Mouse (Mus musculus): ENCODE results near the gene Crebl2. TPM values are rescaled to one million over a fixed set of nuclear protein-coding genes. Genes with fewer than 3 reads are reported as not detected.

The Crebl2 gene
- total and polyA plus RNA-seq, 3 experiments, result 1.5 to 3.7 TPM; not detected in 1

- DNase-seq (ENCODE audit: low read depth, low spot score), result no peak
- no peak overlapping the region for H3K27ac ChIP-seq (ENCODE audit: control insufficient read depth, low read depth, low read length)
- no peaks in the 10 kb centered on the region for H3K36me3 ChIP-seq (ENCODE audit: control insufficient read depth in 1 of 2, insufficient read depth in 2 of 2, low read length in 2 of 2)
- H3K4me1 ChIP-seq (ENCODE audit: control insufficient read depth in 1 of 2, insufficient read depth in 2 of 2, low read length in 2 of 2), result no peaks in the 10 kb centered on the region
- no peaks in the 10 kb centered on the region for H3K27me3 ChIP-seq (ENCODE audit: control insufficient read depth in 1 of 2, insufficient read depth in 2 of 2, low read length in 2 of 2)
- TF ChIP-seq NRF1 (IDR thresholded peaks at IDR 0.05; ENCODE audit: insufficient read depth, low read depth, low read length, poor library complexity, severe bottlenecking), result no peak
- TF ChIP-seq ETS1 (IDR thresholded peaks at IDR 0.05; ENCODE audit: low read depth, low read length), result no peak
- no peak for TF ChIP-seq EP300 (IDR thresholded peaks at IDR 0.05; ENCODE audit: low read depth in 1 of 2, low read length in 2 of 2)
- TF ChIP-seq TBP (IDR thresholded peaks at IDR 0.05; ENCODE audit: low read depth, low read length), result no peak
- no peak for TF ChIP-seq TCF12 (IDR thresholded peaks at IDR 0.05; ENCODE audit: low read depth, low read length)
- TF ChIP-seq MYC (IDR thresholded peaks at IDR 0.05; ENCODE audit: low read depth, low read length), result no peak
- TF ChIP-seq UBTF (IDR thresholded peaks at IDR 0.05; ENCODE audit: borderline replicate concordance, insufficient read depth, low read depth, low read length), result no peak
- TF ChIP-seq BHLHE40 (IDR thresholded peaks at IDR 0.05; ENCODE audit: borderline replicate concordance, low read depth, low read length), result no peak
- no peak for TF ChIP-seq GABPA (IDR thresholded peaks at IDR 0.05; ENCODE audit: low read depth, low read length)
- TF ChIP-seq MAZ (IDR thresholded peaks at IDR 0.05; ENCODE audit: low read depth, low read length), result no peak
- H3K4me3 ChIP-seq (ENCODE audit: control insufficient read depth in 1 of 2, insufficient read depth in 1 of 2, low read depth in 2 of 2, low read length in 2 of 2), result no peak overlapping the region
- H3K9ac ChIP-seq (ENCODE audit: control insufficient read depth, low read depth, low read length, poor library complexity, severe bottlenecking), result no peak overlapping the region
- no peaks in the 10 kb centered on the region for H3K9me3 ChIP-seq (replicated peaks; ENCODE audit: insufficient read depth, low read length)
- H3K79me2 ChIP-seq (ENCODE audit: control insufficient read depth, insufficient read depth, low read length, poor library complexity), result no peaks in the 10 kb centered on the region
Observed at GRCm38 (mm10) chr6:134870209-134870742, 40.3 kb downstream of the Crebl2 start.

GRCm38 (mm10) chr6:134870887-134871286 lies 40.9 kb downstream of the Crebl2 start:
- no peaks in the 10 kb centered on the region for H3K4me1 ChIP-seq (ENCODE audit: control insufficient read depth in 1 of 2, insufficient read depth in 2 of 2, low read length in 2 of 2)
- H3K4me3 ChIP-seq (ENCODE audit: control insufficient read depth in 1 of 2, insufficient read depth in 1 of 2, low read depth in 2 of 2, low read length in 2 of 2), result no peak overlapping the region
- H3K9me3 ChIP-seq (replicated peaks; ENCODE audit: insufficient read depth, low read length), result no peaks in the 10 kb centered on the region
- DNase-seq (ENCODE audit: low read depth, low spot score), result no peak
- H3K27me3 ChIP-seq (ENCODE audit: control insufficient read depth in 1 of 2, insufficient read depth in 2 of 2, low read length in 2 of 2), result no peaks in the 10 kb centered on the region
- H3K27ac ChIP-seq (ENCODE audit: control insufficient read depth, low read depth, low read length), result no peak overlapping the region
- no peaks in the 10 kb centered on the region for H3K36me3 ChIP-seq (ENCODE audit: control insufficient read depth in 1 of 2, insufficient read depth in 2 of 2, low read length in 2 of 2)
- no peaks in the 10 kb centered on the region for H3K79me2 ChIP-seq (ENCODE audit: control insufficient read depth, insufficient read depth, low read length, poor library complexity)
- no peak for TF ChIP-seq RCOR1 (IDR thresholded peaks at IDR 0.05; ENCODE audit: low read depth, low read length)
- no peak for TF ChIP-seq E2F4 (IDR thresholded peaks at IDR 0.05; ENCODE audit: borderline replicate concordance, low read depth, low read length)
- TF ChIP-seq ETS1 (IDR thresholded peaks at IDR 0.05; ENCODE audit: low read depth, low read length), result no peak
- no peak for TF ChIP-seq MAZ (IDR thresholded peaks at IDR 0.05; ENCODE audit: low read depth, low read length)
- no peak for TF ChIP-seq BHLHE40 (IDR thresholded peaks at IDR 0.05; ENCODE audit: borderline replicate concordance, low read depth, low read length)
- TF ChIP-seq UBTF (IDR thresholded peaks at IDR 0.05; ENCODE audit: borderline replicate concordance, insufficient read depth, low read depth, low read length), result no peak
- TF ChIP-seq CHD2 (IDR thresholded peaks at IDR 0.05; ENCODE audit: low read length), result no peak
- TF ChIP-seq MXI1 (IDR thresholded peaks at IDR 0.05; ENCODE audit: low read depth, low read length), result no peak
- no peak for TF ChIP-seq MAFK (IDR thresholded peaks at IDR 0.05; ENCODE audit: borderline replicate concordance, low read depth, low read length)
- TF ChIP-seq POLR2AphosphoS2 (IDR thresholded peaks at IDR 0.05; ENCODE audit: low read length), result no peak
- no peak for TF ChIP-seq MAX (IDR thresholded peaks at IDR 0.05; ENCODE audit: low read length)
- no peak overlapping the region for H3K9ac ChIP-seq (ENCODE audit: control insufficient read depth, low read depth, low read length, poor library complexity, severe bottlenecking)
